Mouse (Mus musculus) liver, embryonic 12.5 days (tissue): ENCODE measurements around the gene Gdi1. TPM values are rescaled to one million over a fixed set of nuclear protein-coding genes. Genes with fewer than 3 reads are reported as not detected.

Source experiments
- ATAC-seq: fragments of 200-750 bp; cut with Nextera tagmentation; 2 replicates; pipeline ENCODE4 v1.8.0; 2017; ENCODE audit warnings: moderate number of reproducible peaks, mild to moderate bottlenecking, moderate library complexity
- H3K27ac ChIP-seq: fragments of 300-500 bp; sonication (generic); 2 replicates; pipeline ENCODE4 v1.5.1; 2016; ENCODE audit warnings: mild to moderate bottlenecking
- H3K27me3 ChIP-seq: fragments of 300-500 bp; sonication (generic); replicated peaks from 2 replicates; pipeline ENCODE4 v1.6.1; 2016; ENCODE audit warnings: mild to moderate bottlenecking, moderate library complexity
- H3K36me3 ChIP-seq: fragments of 300-500 bp; sonication (generic); 2 replicates; pipeline ENCODE4 v1.6.1; 2016; ENCODE audit warnings: mild to moderate bottlenecking, moderate library complexity
- H3K4me1 ChIP-seq: fragments of 300-500 bp; sonication (generic); 2 replicates; pipeline ENCODE4 v1.6.1; 2016
- H3K4me2 ChIP-seq: fragments of 300-500 bp; sonication (generic); 2 replicates; pipeline ENCODE4 v1.6.1; 2016; ENCODE audit warnings: mild to moderate bottlenecking, moderate library complexity
- H3K4me3 ChIP-seq: fragments of 300-500 bp; sonication (generic); 2 replicates; pipeline ENCODE4 v1.5.1; 2016; ENCODE audit warnings: mild to moderate bottlenecking, moderate library complexity
- H3K9ac ChIP-seq: fragments of 300-500 bp; sonication (generic); 2 replicates; pipeline ENCODE4 v1.6.1; 2016; ENCODE audit warnings: mild to moderate bottlenecking, moderate library complexity
- H3K9me3 ChIP-seq: fragments of 300-500 bp; sonication (generic); replicated peaks from 2 replicates; pipeline ENCODE4 v1.6.1; 2016; ENCODE audit warnings: mild to moderate bottlenecking, moderate library complexity
- WGBS: fragments of 180-500 bp; shearing (Covaris S2); methylation state at CpG from one replicate; pipeline ENCODE4 v1.1.7; 2016; ENCODE audit not compliant: insufficient replicate concordance; 5-methylcytosine and 5-hydroxymethylcytosine counted together
- polyA plus RNA-seq: library from polyadenylated mRNA; unstranded; fragments of >200 nt; fragmentation: Nextera tagmentation; extraction: Ambion mirVana; gene quantifications from 2 replicates; pipeline ENCODE4 v1.2.1, GENCODE M21; 2016

Gdi1 gene
- 64.1 and 78.8 TPM in 2 replicates for polyA plus RNA-seq

DNA sequence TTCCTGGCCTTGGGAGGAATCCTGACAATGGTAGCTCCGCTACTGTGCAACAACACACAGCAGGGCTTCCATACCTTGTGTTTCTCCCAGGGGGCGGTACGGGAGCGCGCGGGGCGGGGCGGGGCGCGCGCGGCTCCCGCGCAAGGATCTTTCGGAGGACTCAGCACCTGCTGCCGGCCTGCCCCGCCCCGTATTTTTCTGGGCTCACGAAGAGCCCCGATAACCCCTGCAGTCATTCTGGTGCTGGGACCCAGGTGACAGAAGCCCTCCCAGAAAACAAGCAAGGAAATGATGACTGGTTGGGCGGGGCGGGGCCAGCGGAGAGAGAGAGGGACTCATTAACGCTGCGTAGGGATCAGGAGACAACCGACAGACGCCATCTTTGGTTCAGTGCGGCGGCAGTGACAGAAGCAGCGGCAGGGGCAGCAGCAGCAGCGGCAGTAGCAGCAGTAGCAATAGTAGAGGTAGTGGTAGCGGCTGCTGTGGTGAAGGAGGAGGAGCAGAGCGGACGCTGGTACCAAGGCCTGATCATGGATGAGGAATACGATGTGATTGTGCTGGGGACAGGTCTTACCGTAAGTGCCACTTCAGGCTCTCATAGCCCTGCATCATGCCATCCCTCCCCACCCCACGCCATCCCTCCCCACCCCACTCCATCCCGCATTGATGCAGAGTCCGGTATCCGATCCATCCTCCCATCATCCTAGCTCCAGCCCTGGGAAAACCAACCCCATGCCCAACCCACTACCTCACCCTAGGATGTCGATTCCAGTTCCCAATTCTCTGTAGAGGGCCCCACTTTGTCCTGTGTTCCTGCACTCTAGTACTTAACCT lies at the start of gene Gdi1:
Gene Gdi1 (plus strand): TSS at position 132 of the 834 bp plus-strand sequence.
- Histone ChIP-seq H3K36me3 (peaks cover 83% of the 10 kb centered on the region), H3K27me3 (0 out of 2 replicates have a peak, but pooled peaks cover 6% of the 10 kb centered on the region), H3K27ac (peak within 1 kb of the TSS; percentile 86), H3K9me3 (no peaks in the 10 kb centered on the region), H3K4me1 (peaks cover 17% of the 10 kb centered on the region), H3K9ac (peak within 1 kb of the TSS; percentile 78), H3K4me2 (peak within 1 kb of the TSS; percentile 77), H3K4me3 (peak within 1 kb of the TSS; percentile 69)
- ATAC-seq = peak; percentile 83
- WGBS = 11% methylated on average over 39 of the region's 41 CpGs

DNA sequence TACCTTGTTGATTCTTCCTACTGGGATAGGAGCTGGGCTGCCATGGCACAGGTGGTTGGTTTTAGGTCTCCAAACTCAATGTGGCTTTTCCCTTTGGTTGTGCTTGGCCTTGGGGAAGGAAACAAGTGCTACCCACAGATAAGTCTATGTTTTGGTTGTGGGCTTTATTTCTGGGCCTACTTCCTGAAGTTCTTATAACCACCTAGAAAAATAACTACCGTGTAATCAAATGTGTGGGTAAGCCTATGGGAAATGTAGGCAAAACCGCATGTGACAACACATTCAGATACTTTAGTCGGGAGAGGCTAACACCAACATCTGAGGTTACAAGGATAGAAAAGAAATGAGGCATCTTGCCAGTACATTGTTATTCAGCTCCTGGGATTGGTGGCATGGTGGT lies 47.1 kb upstream of the Gdi1 start:
- Histone ChIP-seq H3K27me3 (no peaks in the 10 kb centered on the region), H3K27ac (no peak overlapping the region), H3K4me2 (no peak overlapping the region), H3K9ac (no peak overlapping the region), H3K4me3 (no peak overlapping the region), H3K9me3 (no peaks in the 10 kb centered on the region), H3K36me3 (peaks cover 34% of the 10 kb centered on the region), H3K4me1 (peaks cover 8% of the 10 kb centered on the region)
- whole genome bisulfite sequencing = 70% methylated on average over 3 of the region's 3 CpGs
- no peak for ATAC-seq

DNA sequence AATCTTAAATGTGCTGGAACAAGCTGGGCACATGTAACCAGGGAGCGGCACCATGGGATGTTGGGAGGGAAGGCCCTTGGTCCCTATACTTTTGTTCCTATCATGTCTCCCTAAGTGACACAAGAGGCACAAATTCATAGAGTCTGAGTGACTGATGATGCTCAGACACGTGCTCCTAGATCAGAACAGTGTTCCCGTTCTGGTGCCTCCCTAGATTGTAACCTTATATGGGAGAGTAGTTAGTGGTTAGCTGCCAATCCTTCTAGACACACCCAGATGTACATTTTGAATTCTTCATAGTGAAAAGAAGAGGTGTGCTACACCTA lies 35.1 kb upstream of the Gdi1 start:
- Histone ChIP-seq H3K36me3 (peaks cover 16% of the 10 kb centered on the region), H3K9me3 (no peaks in the 10 kb centered on the region), H3K9ac (peak overlapping the region; percentile 60), H3K27me3 (no peaks in the 10 kb centered on the region), H3K4me3 (peak overlapping the region; percentile 69), H3K4me2 (peak overlapping the region; percentile 66), H3K27ac (peak overlapping the region; percentile 91), H3K4me1 (peaks cover 11% of the 10 kb centered on the region)
- 29% methylated on average over 3 of the region's 3 CpGs for WGBS
- peak; percentile 14 for ATAC-seq

DNA sequence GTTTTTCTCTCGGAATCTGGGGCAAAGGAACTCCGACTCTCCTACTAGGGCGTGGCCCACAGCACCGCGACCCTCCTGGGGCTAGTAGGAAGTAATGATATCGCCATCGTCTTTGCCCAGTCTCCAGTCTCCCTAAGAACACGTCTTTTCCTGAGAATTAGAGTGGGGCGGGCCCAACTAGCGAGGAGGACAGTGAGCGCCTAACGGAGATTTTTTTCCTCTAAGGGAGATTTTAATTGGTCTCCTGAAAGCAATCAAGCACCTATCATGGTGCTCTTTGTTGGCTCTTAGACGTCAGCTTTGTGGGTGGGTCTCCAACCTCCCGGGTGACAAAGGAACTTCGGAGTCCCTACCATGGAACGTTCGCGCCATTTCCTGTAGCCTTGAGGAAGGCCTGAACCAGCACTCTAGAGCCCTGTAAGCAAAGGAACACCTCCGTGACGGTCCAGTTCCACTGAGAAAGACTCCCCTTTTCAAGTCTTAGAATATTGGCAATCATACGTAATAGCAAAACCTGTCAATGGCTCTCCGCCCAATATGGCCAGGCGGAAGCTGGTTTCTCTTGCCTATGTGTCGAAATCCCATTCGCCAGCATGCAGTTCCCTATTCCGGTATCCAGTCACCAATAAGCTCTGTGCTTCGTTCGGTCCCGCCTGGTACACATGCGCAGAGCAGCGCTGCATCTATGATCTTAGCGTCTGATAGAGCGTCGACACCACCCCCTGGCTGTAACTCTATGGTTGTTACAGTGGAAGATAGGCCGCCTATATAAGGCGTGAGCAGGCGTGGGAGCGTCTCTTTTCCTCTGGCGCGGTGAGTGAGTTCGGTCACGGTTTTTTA lies 34.5 kb upstream of the Gdi1 start, which contains the start of gene Rpl10:
Gene Rpl10 (plus strand): TSS at position 751 of the 840 bp plus-strand sequence.
- Histone ChIP-seq H3K9ac (peak within 1 kb of the TSS; percentile 83), H3K4me2 (peak within 1 kb of the TSS; percentile 66), H3K36me3 (peaks cover 16% of the 10 kb centered on the region), H3K4me1 (peaks cover 11% of the 10 kb centered on the region), H3K4me3 (peak within 1 kb of the TSS; percentile 69), H3K9me3 (no peaks in the 10 kb centered on the region), H3K27ac (peak within 1 kb of the TSS; percentile 91), H3K27me3 (no peaks in the 10 kb centered on the region)
- ATAC-seq = peak; percentile 93
- 8% methylated on average over 42 of the region's 42 CpGs for WGBS

DNA sequence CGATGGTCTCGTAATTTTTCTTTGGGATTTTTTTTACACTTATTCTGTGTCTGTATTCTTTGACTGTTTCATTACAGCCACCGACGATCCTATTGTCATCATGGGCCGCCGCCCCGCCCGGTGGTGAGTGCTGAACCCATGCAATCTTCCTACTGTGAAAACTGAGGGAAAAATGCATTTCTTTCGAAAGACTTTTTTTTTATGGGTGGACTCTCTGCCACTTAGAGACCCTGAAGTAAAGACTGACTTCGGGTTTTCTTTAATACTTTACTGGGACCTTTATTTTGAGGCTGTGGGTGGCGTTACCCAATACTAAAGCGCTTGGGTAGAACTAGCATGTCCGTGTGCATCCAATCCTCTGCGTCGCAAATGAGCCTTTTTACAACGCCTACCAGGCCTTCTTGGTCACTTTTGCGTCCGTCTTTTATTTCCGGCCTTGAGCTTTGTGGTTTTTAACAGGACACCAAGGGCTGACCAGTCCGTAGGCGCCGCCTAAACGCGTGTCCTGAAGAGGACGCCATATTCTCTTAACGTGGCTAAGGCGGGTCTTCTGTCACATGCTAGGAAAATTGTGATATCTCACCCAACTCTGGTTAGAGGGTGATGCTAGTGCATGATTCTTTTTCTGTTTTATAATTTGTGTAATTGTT lies 33.8 kb upstream of the Gdi1 start:
- Histone ChIP-seq H3K4me2 (peak overlapping the region; percentile 63), H3K36me3 (peaks cover 17% of the 10 kb centered on the region), H3K27me3 (no peaks in the 10 kb centered on the region), H3K9ac (peak overlapping the region; percentile 83), H3K9me3 (no peaks in the 10 kb centered on the region), H3K27ac (peak overlapping the region; percentile 81), H3K4me1 (peaks cover 11% of the 10 kb centered on the region), H3K4me3 (peak overlapping the region; percentile 69)
- 9% methylated on average over 27 of the region's 27 CpGs for WGBS
- ATAC-seq = no peak

DNA sequence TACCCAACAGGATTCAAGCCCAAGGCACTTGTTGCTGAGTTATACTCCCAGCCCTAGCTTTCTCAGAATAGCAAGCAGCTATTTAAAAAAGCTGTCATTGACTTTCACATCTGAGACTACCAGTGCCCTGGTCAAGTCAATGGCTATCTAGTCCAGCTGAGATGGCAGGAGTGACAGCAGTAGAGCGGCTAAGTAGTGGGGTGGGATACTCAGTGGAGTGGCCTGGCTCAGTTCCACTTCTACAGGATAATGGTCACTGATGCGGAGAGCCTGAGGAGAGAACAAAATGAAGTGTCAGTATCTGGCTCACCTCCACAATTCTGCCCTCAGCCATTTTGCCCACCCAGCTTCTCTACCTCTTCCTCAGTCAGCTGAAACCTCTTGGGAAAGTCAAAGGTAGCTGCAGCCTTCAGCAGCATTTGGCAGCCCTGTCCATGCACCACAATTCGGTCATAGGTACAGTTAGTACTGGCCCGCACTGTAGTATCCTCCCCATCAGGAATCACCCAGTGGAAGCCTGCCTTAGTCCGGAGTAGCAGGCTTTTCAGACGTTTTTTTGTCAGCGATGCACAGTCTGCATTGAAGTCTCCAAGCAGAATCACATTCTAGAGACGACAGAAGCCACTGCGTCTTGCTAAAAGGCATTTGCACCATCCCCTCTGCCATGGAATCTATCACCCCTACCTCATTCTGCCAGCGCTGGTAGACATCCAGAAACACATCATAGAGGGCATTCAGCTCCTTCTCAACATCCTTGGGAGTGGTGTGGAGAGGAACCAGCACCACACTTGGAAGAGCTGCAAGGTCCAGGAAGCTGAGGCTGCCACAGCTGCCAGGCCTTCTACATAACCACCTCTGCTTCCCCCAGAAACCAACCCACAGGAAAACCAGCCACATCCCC lies 31.1 kb upstream of the Gdi1 start:
- H3K9ac ChIP-seq = no peak overlapping the region
- no peaks in the 10 kb centered on the region for H3K9me3 ChIP-seq
- 17% methylated on average over 10 of the region's 10 CpGs for WGBS
- ATAC-seq = no peak
- H3K4me1 ChIP-seq = peaks cover 19% of the 10 kb centered on the region
- peak overlapping the region; percentile 56 for H3K27ac ChIP-seq
- peaks cover 24% of the 10 kb centered on the region for H3K36me3 ChIP-seq
- H3K4me2 ChIP-seq = 0 out of 2 replicates have a peak overlapping the region, but pooled peaks have one; percentile 3
- H3K27me3 ChIP-seq = no peaks in the 10 kb centered on the region
- H3K4me3 ChIP-seq = no peak overlapping the region

DNA sequence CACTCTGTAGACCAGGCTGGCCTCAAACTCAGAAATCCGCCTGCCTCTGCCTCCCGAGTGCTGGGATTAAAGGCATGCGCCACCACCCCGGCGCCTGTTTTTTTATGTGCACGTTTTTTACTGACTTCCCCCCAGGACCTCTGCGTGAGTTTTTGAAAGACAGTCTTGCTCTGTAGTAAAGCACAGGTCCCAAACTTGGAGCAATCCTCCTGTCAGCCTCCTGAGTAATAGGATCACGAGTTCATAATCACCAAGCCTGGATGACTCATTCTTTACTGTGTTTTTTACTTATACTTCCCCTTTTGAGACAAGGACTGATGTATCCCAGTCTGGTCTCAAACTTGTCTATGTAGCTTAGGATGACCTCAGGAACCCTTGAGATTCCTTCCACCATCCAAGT lies 26.9 kb upstream of the Gdi1 start:
- Histone ChIP-seq H3K9me3 (no peaks in the 10 kb centered on the region), H3K9ac (no peak overlapping the region), H3K4me1 (peaks cover 22% of the 10 kb centered on the region; the same call in 1 of the 2 replicates), H3K4me2 (no peak overlapping the region), H3K4me3 (no peak overlapping the region), H3K36me3 (peaks cover 15% of the 10 kb centered on the region; the same call in 1 of the 2 replicates), H3K27ac (no peak overlapping the region), H3K27me3 (no peaks in the 10 kb centered on the region)
- no peak for ATAC-seq
- WGBS = 53% methylated on average over 8 of the region's 8 CpGs

DNA sequence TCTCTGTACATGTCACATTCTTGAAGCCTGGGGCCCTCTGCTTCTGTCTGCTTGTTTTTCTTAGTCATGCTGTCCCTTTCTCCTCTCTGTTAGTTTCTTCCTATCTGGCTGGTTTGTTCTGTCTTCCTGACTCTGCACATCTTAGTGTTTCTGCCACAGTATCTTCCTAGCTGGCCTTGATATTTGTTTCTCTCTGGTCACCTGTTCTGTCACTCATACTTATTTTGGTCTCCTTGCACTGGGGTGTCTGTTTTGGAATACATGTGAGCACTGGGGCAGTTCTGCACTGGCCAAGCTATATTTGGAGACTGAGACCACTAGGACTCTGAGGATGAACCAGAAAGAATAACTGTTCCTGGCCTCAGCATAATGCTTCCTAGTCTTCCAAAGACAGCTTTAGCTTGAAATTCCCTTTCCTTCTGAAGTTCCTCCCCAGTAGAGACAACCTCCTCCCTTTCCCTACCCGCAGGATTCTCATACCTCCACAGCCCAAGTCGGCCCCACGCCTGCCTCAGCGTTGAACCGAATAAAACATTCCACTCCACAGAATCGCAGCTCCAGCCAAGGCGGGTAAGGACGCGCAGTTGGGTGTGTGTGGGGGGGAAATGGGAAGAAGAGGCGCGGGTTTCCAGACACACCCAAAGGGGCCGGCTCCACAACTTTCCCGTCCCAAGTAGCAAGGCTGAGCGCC lies 23.6 kb upstream of the Gdi1 start:
- Histone ChIP-seq H3K27me3 (no peaks in the 10 kb centered on the region), H3K9me3 (no peaks in the 10 kb centered on the region), H3K27ac (peak overlapping the region; percentile 95), H3K36me3 (peaks cover 16% of the 10 kb centered on the region; the same call in 1 of the 2 replicates), H3K4me2 (peak overlapping the region; percentile 85), H3K4me3 (peak overlapping the region; percentile 71), H3K4me1 (peaks cover 34% of the 10 kb centered on the region), H3K9ac (peak overlapping the region; percentile 76)
- 11% methylated on average over 14 of the region's 14 CpGs for WGBS
- peak; percentile 3; the same call in 1 of the 2 replicates for ATAC-seq

DNA sequence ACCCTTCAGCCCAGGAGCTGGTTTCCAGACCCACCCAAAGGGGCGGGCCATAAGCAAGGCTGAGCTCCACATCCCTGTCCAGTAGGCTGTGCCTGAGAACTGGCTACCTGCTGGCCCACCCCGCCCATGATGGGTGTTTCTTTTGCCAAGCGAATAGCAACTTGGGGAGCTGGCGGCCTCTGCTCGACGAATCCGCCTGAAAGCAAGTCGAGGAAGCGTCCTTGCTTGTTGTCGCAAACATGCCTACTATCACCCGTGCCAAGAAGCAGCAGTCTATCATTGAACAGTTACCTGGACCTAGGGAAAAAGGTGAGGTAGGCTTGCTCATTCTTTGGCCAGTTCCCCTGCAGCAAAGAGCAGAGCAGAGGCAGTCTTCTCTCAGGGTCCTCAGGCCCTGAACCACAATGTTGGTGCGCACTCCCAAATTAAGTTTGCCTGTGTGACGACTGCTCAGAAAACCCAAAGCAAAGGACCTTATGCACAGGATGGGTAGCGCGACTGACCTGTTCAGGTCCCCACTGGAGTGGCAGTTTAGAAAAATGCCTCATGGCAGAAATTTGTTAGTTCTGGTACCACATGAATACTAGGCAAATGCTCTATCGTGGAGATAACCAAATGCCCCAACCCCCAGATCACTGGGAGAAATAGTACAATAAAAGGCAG lies 22.9 kb upstream of the Gdi1 start, which contains the start of the genes Taz and Dnase1l1:
Gene Taz (plus strand): TSS at position 181 of the 663 bp plus-strand sequence.
Gene Dnase1l1 (minus strand): TSS at position 606 of the 663 bp plus-strand sequence.
- Histone ChIP-seq H3K4me1 (peaks cover 34% of the 10 kb centered on the region), H3K27ac (peak within 1 kb of the TSS; percentile 95), H3K27me3 (no peaks in the 10 kb centered on the region), H3K9me3 (no peaks in the 10 kb centered on the region), H3K36me3 (peaks cover 10% of the 10 kb centered on the region; the same call in 1 of the 2 replicates), H3K9ac (peak within 1 kb of the TSS; percentile 76), H3K4me2 (peak within 1 kb of the TSS; percentile 85), H3K4me3 (peak within 1 kb of the TSS; percentile 71)
- ATAC-seq = peak; percentile 97
- WGBS = 6% methylated on average over 16 of the region's 16 CpGs
